In the genomic region with DNA sequence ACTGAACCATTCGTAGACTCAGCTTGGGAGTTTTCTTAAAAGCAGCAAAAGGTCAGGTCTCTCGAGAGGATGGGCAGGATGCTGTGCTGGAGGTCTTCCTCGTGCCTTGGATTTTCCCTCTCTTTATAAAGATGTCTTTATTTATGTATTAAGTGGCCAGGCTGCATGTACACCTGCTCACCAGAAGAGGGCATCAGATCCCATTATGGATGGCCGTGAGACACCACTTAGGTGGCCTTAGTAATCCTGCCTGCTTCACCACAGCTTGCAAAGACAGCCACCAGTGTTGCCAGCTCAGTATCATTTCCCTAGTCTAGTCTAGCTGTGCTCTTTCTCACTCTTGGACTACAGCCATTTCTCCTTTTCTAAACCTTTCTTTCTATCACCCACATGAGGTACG, we compare ENCODE assay signal across 9 mouse cellular contexts. TPM values are rescaled to one million over a fixed set of nuclear protein-coding genes. Genes with fewer than 3 reads are reported as not detected.
A peak's percentile ranks its signal among the peaks of the same experiment; 100 is the strongest.
DNase-seq lines count a peak whose midpoint lies in the region; ATAC-seq lines count a peak whose summit lies in the region.
"Had no signal": no experiment of that assay in that cellular context is flagged by ENCODE, and none has a peak within 500 bp of the region (broad histone marks: within the 10 kb centered on the region; RNA-seq: fewer than 3 reads in every experiment).

No protein-coding gene starts in this region.

- H3K4me1 ChIP-seq in hindbrain, embryonic 10.5 days (replicated peaks): no peaks in the 10 kb centered on the region
- no peaks in the 10 kb centered on the region for H3K4me1 ChIP-seq in hindbrain, embryonic 13.5 days (replicated peaks)
- H3K4me1 ChIP-seq: embryonic facial prominence, embryonic 13.5 days had no signal

- no peak for ATAC-seq in hindbrain, embryonic 13.5 days (ENCODE audit: low FRiP score)
- ATAC-seq in granulocyte monocyte progenitor cell, adult 5-6 weeks (replicated peaks; ENCODE audit: poor library complexity, severe bottlenecking): peak; percentile 84

- DNase-seq in hindbrain, embryonic 10.5 days (ENCODE audit: low spot score): peak; percentile 41
- DNase-seq in A20 (ENCODE audit: low read depth, low spot score) (peak; percentile 73), MN1 (ENCODE audit: low spot score) (peak; percentile 38)
- DNase-seq in skeletal muscle tissue, adult 2 months (ENCODE audit: low read depth, low spot score): peak; percentile 35
- DNase-seq in left cerebral cortex, adult 11 months (ENCODE audit: low spot score): no peak
- DNase-seq in cerebellum, adult 11 months: no peak

- no peak overlapping the region for H3K4me2 ChIP-seq in hindbrain, embryonic 13.5 days
- H3K4me2 ChIP-seq: embryonic facial prominence, embryonic 13.5 days had no signal

- H3K4me3 ChIP-seq in hindbrain, embryonic 10.5 days: no peak overlapping the region
- no peak overlapping the region for H3K4me3 ChIP-seq in hindbrain, embryonic 13.5 days
- H3K4me3 ChIP-seq: embryonic facial prominence, embryonic 13.5 days had no signal

- WGBS in hindbrain, embryonic 10.5 days: 42% methylated on average over 5 of the region's 5 CpGs
- 42% methylated on average over 5 of the region's 5 CpGs for WGBS in hindbrain, embryonic 13.5 days

- H3K36me3 ChIP-seq in hindbrain, embryonic 10.5 days: peaks cover 99% of the 10 kb centered on the region
- H3K36me3 ChIP-seq in hindbrain, embryonic 13.5 days: peaks cover 99% of the 10 kb centered on the region

- no peak overlapping the region for H3K27ac ChIP-seq in hindbrain, embryonic 10.5 days
- H3K27ac ChIP-seq in hindbrain, embryonic 13.5 days: no peak overlapping the region
- H3K27ac ChIP-seq: embryonic facial prominence, embryonic 13.5 days had no signal

- no peak overlapping the region for H3K9ac ChIP-seq in hindbrain, embryonic 13.5 days
- H3K9ac ChIP-seq: embryonic facial prominence, embryonic 13.5 days had no signal

- no peaks in the 10 kb centered on the region for H3K27me3 ChIP-seq in hindbrain, embryonic 10.5 days (ENCODE audit: insufficient read depth, poor library complexity, severe bottlenecking)
- H3K27me3 ChIP-seq in hindbrain, embryonic 13.5 days: no peaks in the 10 kb centered on the region
- H3K27me3 ChIP-seq: embryonic facial prominence, embryonic 13.5 days had no signal

- no peaks in the 10 kb centered on the region for H3K9me3 ChIP-seq in hindbrain, embryonic 10.5 days
- H3K9me3 ChIP-seq in hindbrain, embryonic 13.5 days: no peaks in the 10 kb centered on the region
- H3K9me3 ChIP-seq: embryonic facial prominence, embryonic 13.5 days had no signal

RNA-seq across cellular contexts. Expression of gene 3110082J24Rik, which starts 19.7 kb away (rescaled TPM):
- 2.2 and 4.9 TPM in 2 replicates for polyA plus RNA-seq in hindbrain, embryonic 10.5 days (2016; fragmentation: Nextera tagmentation; extraction: Ambion mirVana)
- polyA plus RNA-seq in hindbrain, embryonic 13.5 days (2015; fragmentation: Nextera tagmentation; extraction: Ambion mirVana): 6.4 and 7.2 TPM in 2 replicates
- total RNA-seq in granulocyte monocyte progenitor cell, adult 5-6 weeks (2014; fragmentation: Nextera tagmentation): not detected in 2 replicates
- total RNA-seq in granulocyte monocyte progenitor cell, adult 5-6 weeks (2017): not detected in 2 replicates
- polyA plus RNA-seq: embryonic facial prominence, embryonic 13.5 days had no signal

RNA-seq across cellular contexts. Expression of gene Garem2, which starts 20.6 kb away (rescaled TPM):
- 7.2 and 22.7 TPM in 2 replicates for polyA plus RNA-seq in hindbrain, embryonic 10.5 days (2016; fragmentation: Nextera tagmentation; extraction: Ambion mirVana)
- 14.0 and 15.0 TPM in 2 replicates for polyA plus RNA-seq in hindbrain, embryonic 13.5 days (2015; fragmentation: Nextera tagmentation; extraction: Ambion mirVana)
- total RNA-seq in granulocyte monocyte progenitor cell, adult 5-6 weeks (2014; fragmentation: Nextera tagmentation): not detected in 2 replicates
- total RNA-seq in granulocyte monocyte progenitor cell, adult 5-6 weeks (2017): not detected in 2 replicates

RNA-seq across cellular contexts. Expression of gene Hadha, which starts 29.4 kb away (rescaled TPM):
- 93.9 and 94.9 TPM in 2 replicates for polyA plus RNA-seq in hindbrain, embryonic 10.5 days (2016; fragmentation: Nextera tagmentation; extraction: Ambion mirVana)
- polyA plus RNA-seq in hindbrain, embryonic 13.5 days (2015; fragmentation: Nextera tagmentation; extraction: Ambion mirVana): 76.1 and 84.3 TPM in 2 replicates
- total RNA-seq in granulocyte monocyte progenitor cell, adult 5-6 weeks (2014; fragmentation: Nextera tagmentation): 91.8 and 97.8 TPM in 2 replicates
- 128 and 147 TPM in 2 replicates for total RNA-seq in granulocyte monocyte progenitor cell, adult 5-6 weeks (2017)

RNA-seq across cellular contexts. Expression of gene Hadhb, which starts 29.5 kb away (rescaled TPM):
- polyA plus RNA-seq in hindbrain, embryonic 10.5 days (2016; fragmentation: Nextera tagmentation; extraction: Ambion mirVana): 93.0 and 100 TPM in 2 replicates
- 65.0 and 70.7 TPM in 2 replicates for polyA plus RNA-seq in hindbrain, embryonic 13.5 days (2015; fragmentation: Nextera tagmentation; extraction: Ambion mirVana)
- 108 and 135 TPM in 2 replicates for total RNA-seq in granulocyte monocyte progenitor cell, adult 5-6 weeks (2014; fragmentation: Nextera tagmentation)
- total RNA-seq in granulocyte monocyte progenitor cell, adult 5-6 weeks (2017): 79.1 and 83.8 TPM in 2 replicates

RNA-seq across cellular contexts. Expression of gene Tyms, which starts 52.2 kb away (rescaled TPM):
- 254 and 300 TPM in 2 replicates for polyA plus RNA-seq in hindbrain, embryonic 10.5 days (2016; fragmentation: Nextera tagmentation; extraction: Ambion mirVana)
- 67.9 and 68.8 TPM in 2 replicates for polyA plus RNA-seq in hindbrain, embryonic 13.5 days (2015; fragmentation: Nextera tagmentation; extraction: Ambion mirVana)
- total RNA-seq in granulocyte monocyte progenitor cell, adult 5-6 weeks (2014; fragmentation: Nextera tagmentation): 86.1 and 102 TPM in 2 replicates
- 228 and 229 TPM in 2 replicates for total RNA-seq in granulocyte monocyte progenitor cell, adult 5-6 weeks (2017)

Comparison
In these comparisons a context has a peak if more than half of its experiments do, and no peak if none do; other contexts are left out.
1. DNase-seq: peak in hindbrain, embryonic 10.5 days (single experiment), A20 (single experiment), MN1 (single experiment) and skeletal muscle tissue, adult 2 months (single experiment); none in left cerebral cortex, adult 11 months (single experiment) and cerebellum, adult 11 months (single experiment).